Mouse (Mus musculus) liver, postnatal 0 days (tissue): ENCODE data around the gene Bad.

Experiments used
- CTCF ChIP-seq: sonication (generic); IDR thresholded peaks from 2 replicates; pipeline ENCODE4 v1.5.1; 2016; ENCODE audit warnings: antibody characterized with exemption, low read depth
- EP300 ChIP-seq: IDR thresholded peaks from 2 replicates; pipeline ENCODE4 v1.6.1; 2016; ENCODE audit warnings: antibody characterized with exemption, low read depth, mild to moderate bottlenecking

DNA sequence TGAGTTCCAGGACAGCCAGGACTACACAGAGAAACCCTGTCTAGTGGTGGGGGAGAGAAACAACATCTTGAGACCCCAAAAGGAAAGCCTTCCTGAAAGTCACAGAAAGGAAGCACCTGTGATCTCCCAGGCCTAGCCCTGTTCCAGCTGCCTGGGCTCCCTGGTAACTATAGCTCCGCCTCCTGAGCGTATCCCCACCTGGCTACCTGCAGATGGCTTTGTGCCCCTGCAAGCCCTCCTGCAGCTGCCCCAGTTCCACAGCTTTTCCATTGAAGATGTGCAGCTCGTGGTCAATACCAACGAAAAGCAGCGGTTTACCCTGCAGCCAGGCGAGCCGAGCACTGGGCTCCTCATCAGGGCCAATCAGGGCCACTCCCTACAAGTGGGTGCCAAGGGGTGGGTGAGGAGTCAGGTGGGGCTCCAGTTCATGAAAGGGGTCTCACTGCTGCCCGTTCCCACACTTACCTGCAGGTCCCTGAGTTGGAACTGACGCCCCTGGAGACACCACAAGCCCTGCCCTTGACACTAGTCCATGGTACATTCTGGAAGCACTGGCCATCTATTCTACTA, 56.1 kb downstream of the Bad start:
- TF ChIP-seq CTCF (no peak), EP300 (no peak)
